Mouse (Mus musculus) embryo, embryonic 11 days (tissue): ENCODE results near the gene 1810010H24Rik.
"Not testable (repeated sequence)": the region's sequence is repeated elsewhere in the genome, so short reads cannot be mapped to it uniquely, and the experiment has no call there.

ENCODE experiments used
- DNase-seq: peaks from one replicate; pipeline ENCODE4 v3.0.0-alpha.2; 2015

1810010H24Rik gene

GRCm38 (mm10) chr11:107045546-107045945, 20.1 kb downstream of the 1810010H24Rik start:
- no peak for DNase-seq

GRCm38 (mm10) chr11:107046766-107047620, 21.5 kb downstream of the 1810010H24Rik start:
- DNase-seq, result no peak

- DNase-seq, result no peak
Observed at GRCm38 (mm10) chr11:107054870-107055269, 29.4 kb downstream of the 1810010H24Rik start.

- no peak for DNase-seq
Observed at GRCm38 (mm10) chr11:107057391-107057790, 31.9 kb downstream of the 1810010H24Rik start.

- DNase-seq, result not testable (repeated sequence)
Observed at GRCm38 (mm10) chr11:107059634-107060033, 34.2 kb downstream of the 1810010H24Rik start.

GRCm38 (mm10) chr11:107060941-107061340, 35.5 kb downstream of the 1810010H24Rik start:
- no peak for DNase-seq

- no peak for DNase-seq
Observed at GRCm38 (mm10) chr11:107063067-107063466, 37.6 kb downstream of the 1810010H24Rik start.

- DNase-seq, result no peak
Observed at GRCm38 (mm10) chr11:107064590-107064989, 39.1 kb downstream of the 1810010H24Rik start.

- no peak for DNase-seq
Observed at GRCm38 (mm10) chr11:107065216-107065785, 39.8 kb downstream of the 1810010H24Rik start.
